Mouse (Mus musculus): ENCODE measurements around the gene D630003M21Rik.

GRCm38 (mm10) chr2:158242170-158242896 is 13.3 kb upstream of the D630003M21Rik start:
- TF ChIP-seq CTCF (IDR thresholded peaks at IDR 0.05; ENCODE audit: low read depth, low read length) (no peak), POLR2A (IDR thresholded peaks at IDR 0.05; ENCODE audit: borderline replicate concordance, low read depth, low read length) (no peak)

Data from bone marrow macrophage, adult 2 months (primary cell).